Mouse (Mus musculus): Measurements from ENCODE around the gene Antxr1. TPM values are rescaled to one million over a fixed set of nuclear protein-coding genes. Genes with fewer than 3 reads are reported as not detected.
A peak's percentile ranks its signal among the peaks of the same experiment; 100 is the strongest.
"Not testable (repeated sequence)": the region's sequence is repeated elsewhere in the genome, so short reads cannot be mapped to it uniquely, and the experiment has no call there.

Gene Antxr1
- total RNA-seq, 2 experiments from 2014 or later, result 19.4 to 19.5 TPM

DNA sequence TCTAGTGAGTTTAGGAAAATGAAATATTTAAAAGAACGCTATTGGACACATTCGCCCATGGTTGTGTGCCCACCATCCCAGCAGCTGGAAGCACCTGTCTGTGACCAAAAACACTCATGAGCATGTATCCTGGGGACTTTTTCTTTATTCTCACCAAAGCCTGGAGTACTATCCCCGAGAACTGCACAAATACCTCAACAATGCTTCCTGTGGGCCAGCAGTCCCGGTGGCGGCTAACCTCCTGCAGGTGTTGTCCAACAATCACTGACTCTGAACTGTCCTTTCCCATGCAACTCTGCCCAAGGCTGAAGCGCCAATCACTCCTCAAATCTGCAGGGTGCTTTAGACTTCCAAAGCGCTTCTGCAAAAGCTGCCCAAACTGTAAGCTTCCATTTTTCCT, 219.0 kb downstream of the Antxr1 start:
- intact Hi-C loops (cut with DNase I), result no loop called here
- DNase-seq, result no peak

DNA sequence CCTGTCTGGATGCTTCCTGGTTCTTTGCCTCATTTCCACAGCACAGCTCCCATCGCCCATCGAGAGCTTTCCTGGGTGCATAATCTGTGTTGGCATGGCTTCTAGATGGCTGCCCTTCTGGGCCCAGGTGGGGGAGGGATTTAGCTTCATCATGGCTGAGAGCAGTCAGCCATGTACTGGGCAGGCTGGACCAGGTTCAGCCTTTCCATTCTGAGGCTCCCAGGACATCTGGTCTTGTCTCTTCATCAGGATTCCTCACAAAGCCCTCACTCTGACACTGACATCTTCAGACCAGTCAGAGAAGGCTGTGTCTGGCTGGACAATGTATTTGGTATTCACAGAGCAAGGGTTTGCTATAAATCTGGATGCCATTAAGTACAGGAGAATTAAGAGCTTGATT, 219.6 kb downstream of the Antxr1 start:
- DNase-seq, result no peak
- intact Hi-C loops (cut with DNase I), result no loop called here

DNA sequence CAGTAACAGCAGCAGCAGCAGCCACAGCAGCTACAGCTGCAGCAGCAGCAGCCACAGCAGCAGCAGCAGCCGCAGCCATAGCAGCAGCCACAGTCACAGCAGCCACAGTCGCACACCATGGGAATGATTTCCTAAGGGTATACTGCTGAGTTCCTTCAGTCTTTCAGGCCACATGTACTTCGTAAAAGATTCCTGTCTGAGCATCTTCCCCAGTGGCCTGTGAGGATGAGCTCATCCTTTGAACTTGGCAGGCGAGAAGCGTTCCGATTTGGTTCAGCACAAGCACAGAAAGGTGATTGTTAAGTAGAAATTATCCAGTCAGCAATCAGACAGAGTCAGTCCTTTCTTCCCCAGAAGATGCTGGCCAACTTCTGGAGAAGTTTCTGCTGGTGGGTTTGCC, 223.5 kb downstream of the Antxr1 start:
- intact Hi-C loops (cut with DNase I), result no loop called here
- peak; percentile 26 to 51 for DNase-seq

DNA sequence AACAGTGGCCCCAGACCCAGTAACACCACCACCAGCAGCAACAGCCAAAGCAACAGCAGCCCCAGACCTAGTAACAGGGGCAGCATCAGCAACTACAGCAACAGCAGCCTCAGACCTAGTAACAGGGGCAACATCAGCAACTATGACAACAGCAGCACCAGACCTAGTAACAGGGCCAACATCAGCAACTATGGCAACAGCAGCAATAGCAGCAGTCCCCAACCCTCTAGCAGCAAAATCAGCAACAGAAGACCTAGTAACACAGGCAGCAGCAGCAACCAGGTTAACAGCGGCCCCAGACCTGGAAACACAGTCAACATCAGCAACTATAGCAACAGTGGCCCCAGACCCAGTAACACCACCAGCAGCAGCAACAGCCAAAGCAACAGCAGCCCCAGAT, 224.1 kb downstream of the Antxr1 start:
- intact Hi-C loops (cut with DNase I), result no loop called here
- DNase-seq, result no peak

DNA sequence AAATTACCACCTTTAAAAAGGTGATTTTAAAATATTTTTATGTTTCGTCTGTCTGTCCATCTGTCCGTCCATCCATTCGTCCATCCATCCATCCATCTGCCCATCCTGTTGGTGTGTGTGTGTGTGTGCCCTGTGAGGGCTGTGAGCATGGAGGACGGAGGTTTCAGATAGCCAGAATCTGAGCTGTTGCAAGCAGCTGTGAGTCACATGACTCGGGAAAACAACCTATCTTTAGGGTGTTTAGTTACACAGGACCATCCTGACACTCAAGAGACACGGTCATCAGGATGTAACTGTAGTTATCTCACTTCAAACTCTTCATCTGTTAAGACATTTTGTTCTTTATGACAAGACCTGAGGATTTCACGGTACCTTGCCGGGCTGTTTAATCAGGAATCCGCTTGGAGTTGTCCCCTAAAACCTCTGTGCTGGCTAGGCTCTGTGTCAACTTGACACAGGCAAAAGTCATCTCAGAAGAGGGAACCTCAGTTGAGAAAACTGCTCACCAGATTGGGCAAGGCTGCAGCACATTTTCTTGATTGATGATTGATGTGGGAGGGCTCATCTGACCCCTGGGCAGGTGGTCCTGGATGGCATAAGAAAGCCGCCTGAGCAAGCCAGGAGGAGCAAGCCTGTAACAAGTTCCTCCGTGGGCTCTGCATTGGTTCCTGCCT, 231.4 kb downstream of the Antxr1 start, which contains the start of gene D6Ertd527e:
TSS of gene D6Ertd527e (plus strand) at position 624 of the 674 bp plus-strand sequence.
- no peak for DNase-seq
- intact Hi-C loops (cut with DNase I), result loop anchor here (5.0 kb wide), 2 partner anchors 113 to 168 kb away; no protein-coding TSS in a partner anchor

DNA sequence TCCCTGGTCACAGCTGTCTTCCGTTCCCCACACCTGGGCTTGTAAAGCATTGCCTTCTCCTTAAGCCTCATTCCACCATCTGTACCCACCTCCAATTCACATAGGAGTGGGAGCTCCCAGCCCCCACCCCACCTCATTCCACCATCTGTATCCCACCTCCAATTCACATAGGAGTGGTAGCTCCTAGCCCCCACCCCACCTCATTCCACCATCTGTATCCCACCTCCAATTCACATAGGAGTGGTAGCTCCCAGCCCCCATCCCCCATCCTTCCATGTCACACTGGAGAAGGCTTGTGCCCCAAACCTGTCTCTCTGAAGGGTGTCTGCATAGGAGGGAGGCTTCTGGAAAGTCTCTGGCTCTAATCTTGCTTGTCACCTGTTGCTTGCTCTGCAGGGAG, 232.3 kb downstream of the Antxr1 start:
- intact Hi-C loops (cut with DNase I), result loop anchor here (5.0 kb wide), 2 partner anchors 114 to 169 kb away; no protein-coding TSS in a partner anchor
- no peak for DNase-seq

DNA sequence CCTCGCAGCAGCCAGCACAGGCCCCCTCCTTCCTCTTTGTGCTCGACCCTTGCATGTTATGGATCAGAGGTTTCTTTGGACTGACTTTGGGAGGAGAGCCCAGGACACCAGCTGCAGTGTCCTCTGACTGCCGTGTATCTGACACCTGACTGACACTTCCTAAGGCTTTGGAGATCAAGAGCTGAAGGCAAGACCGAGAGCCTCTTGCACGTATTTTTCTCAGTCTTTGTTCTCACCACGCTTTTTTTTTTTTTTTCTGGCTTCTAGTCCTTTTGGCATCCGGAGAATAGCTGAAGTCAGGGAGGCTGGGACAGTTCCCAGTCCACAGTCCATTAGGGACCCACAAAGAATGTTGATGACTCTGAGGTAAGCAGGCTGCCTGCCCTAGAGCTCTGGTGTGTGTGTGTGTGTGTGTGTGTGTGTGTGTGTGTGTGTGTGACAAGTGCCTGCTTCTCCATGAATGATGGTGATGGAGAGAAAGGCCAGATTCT, 233.2 kb downstream of the Antxr1 start:
- intact Hi-C loops (cut with DNase I), result loop anchor here (5.0 kb wide), 2 partner anchors 115 to 170 kb away; no protein-coding TSS in a partner anchor
- peak; percentile 45 to 53 for DNase-seq

DNA sequence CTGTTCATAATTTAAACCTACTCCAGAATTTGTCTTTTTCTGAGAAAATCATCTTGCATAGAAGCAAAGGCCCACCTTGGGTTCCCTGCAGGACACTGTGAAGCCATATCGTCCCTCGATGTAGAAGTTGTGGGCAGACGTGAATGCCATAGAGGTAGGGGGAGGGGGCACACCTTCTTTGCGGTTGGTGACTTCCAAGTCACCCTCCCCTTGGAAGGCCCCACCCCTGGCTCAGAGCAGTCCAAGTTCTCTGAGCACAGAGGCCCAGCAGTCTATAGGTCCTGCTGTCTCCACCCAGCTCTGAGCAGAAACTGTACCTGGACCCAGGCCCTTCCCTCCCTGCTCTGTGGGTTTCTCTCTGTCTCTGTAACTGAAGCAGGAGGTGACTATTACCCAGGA, 233.7 kb downstream of the Antxr1 start:
- intact Hi-C loops (cut with DNase I), result loop anchor here (1.0 to 5.0 kb wide), 5 partner anchors 115 to 284 kb away; partner anchors contain the start of gene Antxr1
- peak in 1 of 2 experiments; percentile 16 for DNase-seq

DNA sequence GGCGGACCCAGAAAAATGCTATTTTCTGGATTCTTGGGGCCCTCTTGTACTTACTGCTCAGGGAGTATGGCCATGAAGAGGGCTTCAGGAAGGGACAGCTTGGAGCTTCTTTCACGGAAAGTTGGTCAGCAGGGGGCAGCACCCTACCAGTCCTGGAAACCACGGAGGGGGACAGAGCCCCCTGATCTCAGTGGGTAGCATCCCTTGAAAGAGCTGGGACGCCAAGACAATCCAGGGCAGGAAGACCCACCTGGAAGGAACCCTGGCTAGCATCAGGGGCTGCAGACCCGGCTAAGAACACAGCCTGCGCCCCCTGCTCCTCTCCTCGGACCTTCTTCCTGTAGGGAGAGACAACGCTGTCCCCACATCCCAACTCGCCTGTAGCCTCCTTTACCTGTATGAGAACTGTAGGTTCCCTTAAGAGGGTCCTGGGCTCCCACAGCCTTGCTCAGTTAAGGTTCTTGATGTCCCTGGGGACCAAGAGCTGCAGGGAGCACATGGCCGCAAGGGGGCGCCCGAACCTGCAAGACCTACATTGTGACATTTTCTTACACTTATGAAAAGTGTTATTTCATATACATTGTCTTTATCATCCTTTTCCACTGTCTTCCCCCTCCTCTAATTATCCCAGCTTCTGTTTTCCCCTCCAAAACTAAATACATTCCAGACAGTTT, 234.2 kb downstream of the Antxr1 start:
- peak; percentile 90 to 91 for DNase-seq
- intact Hi-C loops (cut with DNase I), result loop anchor here (1.0 to 5.0 kb wide), 5 partner anchors 116 to 285 kb away; partner anchors contain the start of gene Antxr1

DNA sequence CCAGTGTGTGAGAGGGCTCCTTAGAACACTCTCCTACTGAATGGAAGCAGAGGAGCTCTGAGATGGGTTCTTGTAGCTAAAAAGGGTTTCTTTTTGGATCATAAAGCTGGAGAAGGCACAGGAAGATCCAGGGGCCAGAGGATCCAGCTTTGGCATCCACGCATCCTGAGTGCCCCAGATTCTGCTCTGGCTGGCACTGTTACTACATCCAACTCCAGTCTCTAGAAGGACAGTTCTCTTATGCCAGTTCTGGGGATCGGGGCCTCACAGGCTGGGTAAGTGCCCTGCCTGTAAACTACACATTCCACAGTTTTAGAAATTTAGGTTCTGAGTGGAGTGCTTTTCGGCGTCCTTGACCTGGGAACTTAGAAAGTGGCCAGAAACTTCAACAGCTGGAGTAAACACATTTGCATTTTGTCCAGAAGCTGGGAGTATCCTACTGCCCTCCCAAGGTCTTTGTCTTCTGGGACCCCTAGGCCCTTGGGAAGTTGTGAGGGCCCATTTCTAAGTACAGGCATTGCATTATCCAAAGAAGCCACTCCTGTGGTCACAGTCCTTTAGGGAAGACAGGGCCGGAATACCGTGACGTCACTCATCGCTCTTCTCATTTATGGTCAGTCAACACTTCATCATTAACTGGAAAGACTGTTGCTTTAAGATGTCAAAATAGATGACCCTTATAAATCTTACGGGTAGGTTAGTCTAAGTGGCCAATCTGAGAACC, 235.2 kb downstream of the Antxr1 start:
- no peak for DNase-seq
- intact Hi-C loops (cut with DNase I), result loop anchor here (1.0 to 5.0 kb wide), 5 partner anchors 117 to 286 kb away; partner anchors contain the start of gene Antxr1

DNA sequence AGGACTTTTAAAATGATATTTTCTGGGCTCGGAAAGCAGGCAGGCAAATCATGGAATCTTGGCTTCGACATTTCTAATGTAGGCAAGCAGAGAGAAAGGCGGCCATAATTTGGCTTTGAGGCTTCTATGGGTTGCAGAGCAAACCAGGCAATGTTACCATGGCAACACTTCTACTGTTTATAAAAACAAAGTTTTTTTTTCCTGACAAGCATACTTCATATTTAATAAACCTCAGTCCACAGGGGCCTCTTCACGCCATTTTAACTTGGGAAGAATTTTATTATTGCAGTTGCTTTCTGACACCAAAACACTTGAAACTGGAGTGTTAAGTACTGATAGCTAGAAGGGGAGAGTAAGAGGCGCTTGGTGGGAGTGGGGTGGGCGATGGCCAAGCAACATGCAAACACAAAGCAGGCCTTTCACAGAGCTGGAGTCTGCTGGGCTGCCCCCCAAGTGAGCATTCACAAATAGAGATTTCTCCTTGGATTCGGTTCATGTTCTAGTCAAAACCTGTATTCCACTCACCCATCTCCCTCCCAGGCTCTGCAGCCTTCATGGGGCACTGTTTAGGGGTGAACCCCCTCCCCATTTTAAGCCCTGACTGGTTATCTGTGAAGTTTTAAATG, 235.8 kb downstream of the Antxr1 start:
- intact Hi-C loops (cut with DNase I), result loop anchor here (5.0 to 10.0 kb wide), 3 partner anchors 118 to 425 kb away; no protein-coding TSS in a partner anchor
- peak in 1 of 2 experiments; percentile 19 for DNase-seq

DNA sequence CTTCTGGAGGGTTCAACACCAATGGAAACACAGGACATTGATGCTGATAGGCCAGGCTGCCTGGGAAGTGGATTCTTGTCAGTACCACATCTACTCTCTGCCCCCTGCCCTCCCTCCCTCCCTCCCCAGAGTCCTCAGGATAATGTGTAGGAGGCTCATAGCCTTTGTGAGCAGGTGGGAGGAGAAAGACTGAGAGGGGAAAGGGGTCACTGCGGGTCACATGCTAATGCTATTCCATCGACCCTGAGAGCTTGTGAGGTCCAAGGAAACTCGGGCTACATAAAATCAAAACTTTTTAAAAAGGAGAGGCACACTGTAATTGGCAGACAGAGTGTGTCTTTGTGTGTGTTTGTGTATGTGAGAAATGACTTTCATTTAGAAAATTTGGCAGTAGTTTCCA, 236.4 kb downstream of the Antxr1 start:
- no peak for DNase-seq
- intact Hi-C loops (cut with DNase I), result loop anchor here (10.0 kb wide), 1 partner anchor 426 kb away; no protein-coding TSS in a partner anchor

DNA sequence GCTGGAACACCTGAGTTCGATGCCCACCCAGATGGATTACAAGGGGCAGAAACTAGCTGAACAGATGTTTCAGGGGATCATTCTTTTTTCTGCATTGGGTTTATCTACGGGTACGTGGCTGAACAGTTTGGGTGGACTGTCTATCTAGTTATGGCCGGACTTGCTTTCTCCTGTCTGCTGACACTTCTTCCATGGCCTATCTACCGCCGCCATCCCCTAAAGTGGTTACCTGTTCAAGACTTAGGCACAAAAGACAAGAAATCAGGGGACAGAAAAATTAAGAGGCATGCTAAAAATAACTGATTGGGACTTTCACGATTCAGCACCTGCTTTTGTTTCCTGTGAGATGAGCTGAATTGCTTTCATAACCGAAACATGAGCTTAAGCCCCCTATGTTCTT, 242.0 kb downstream of the Antxr1 start:
- intact Hi-C loops (cut with DNase I), result loop anchor here (10.0 kb wide), 1 partner anchor 431 kb away; no protein-coding TSS in a partner anchor
- not testable (repeated sequence) for DNase-seq

DNA sequence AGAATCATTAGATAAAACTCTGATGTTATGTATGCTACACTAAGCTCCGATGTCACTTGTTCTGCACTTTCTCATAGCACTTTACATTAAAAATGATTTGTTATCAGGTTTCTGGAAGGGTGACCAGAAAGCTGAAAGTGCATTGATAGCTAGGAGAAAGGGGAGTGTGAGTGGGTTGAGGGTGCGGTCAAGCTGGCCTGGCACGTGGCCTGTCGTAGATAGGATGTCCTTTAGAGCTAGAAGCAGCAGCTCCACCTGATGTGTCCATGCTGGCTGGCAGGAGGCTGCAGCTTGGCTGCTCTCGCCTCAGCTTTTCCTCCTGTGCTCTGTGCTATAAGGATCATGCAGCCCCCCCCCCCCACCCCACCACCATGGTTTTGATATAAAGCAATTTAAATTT, 243.1 kb downstream of the Antxr1 start:
- no peak for DNase-seq
- intact Hi-C loops (cut with DNase I), result loop anchor here (10.0 kb wide), 1 partner anchor 432 kb away; no protein-coding TSS in a partner anchor

DNA sequence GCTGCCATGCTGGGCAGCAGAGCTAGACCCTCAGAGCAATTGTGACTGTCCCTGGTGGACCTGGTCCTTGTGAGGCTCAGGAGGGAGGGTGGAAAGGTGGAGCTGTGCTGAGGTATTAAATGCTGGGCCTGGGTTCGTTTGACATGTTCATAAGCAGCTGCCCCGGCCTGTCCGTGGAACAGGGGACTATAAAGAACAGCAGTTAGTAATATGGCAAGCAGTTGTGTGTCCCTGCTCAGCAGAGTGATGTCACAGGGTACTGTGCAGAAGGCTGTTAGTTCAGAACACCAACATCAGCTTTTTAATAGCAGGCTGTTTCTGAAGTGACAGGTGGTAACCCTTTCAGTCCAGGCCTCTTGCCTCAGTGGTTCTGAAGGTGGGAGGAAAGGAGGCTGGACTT, 244.7 kb downstream of the Antxr1 start:
- DNase-seq, result no peak
- intact Hi-C loops (cut with DNase I), result loop anchor here (10.0 kb wide), 1 partner anchor 434 kb away; no protein-coding TSS in a partner anchor

DNA sequence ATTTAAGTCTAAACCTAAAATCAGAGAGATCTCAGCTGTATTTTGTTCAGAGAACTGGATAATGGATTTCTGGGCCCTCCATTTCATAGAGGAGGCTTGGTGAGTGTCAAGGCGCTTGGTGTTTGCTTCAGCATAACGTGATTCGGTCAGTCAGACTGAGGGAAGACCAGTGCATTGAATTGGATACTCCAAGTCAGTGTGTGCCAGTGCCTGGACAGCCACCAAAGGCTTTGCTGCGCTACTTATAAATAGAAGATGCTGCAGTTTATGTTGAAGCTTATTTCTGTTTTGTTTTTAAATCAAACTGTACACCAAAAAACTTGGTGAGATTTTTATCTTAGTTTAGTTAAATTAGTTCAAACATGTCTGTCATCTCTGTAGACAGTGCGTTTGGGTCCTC, 247.3 kb downstream of the Antxr1 start:
- intact Hi-C loops (cut with DNase I), result no loop called here
- no peak for DNase-seq

DNA sequence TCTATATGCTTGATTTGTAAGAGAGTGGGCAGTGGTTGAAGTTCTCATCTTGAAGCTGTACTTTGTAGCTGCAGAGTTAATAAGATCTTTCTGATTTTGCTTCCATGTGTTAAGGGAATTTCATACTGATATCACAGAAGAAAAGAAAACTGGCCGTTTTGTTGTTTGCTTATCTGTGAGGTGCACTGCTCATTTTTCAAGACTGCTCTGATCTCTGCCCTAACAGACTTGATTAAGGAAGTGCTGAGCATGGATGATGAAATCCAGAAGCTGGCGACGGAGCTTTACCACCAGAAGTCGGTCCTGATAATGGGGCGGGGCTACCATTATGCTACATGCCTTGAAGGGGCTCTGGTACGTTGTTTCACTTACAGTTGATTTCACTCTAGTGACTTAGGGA, 250.6 kb downstream of the Antxr1 start:
- intact Hi-C loops (cut with DNase I), result no loop called here
- no peak for DNase-seq

All from heart, postnatal 14 days (tissue).